Comparison of ENCODE assay signal across 20 mouse cellular contexts in the genomic region with DNA sequence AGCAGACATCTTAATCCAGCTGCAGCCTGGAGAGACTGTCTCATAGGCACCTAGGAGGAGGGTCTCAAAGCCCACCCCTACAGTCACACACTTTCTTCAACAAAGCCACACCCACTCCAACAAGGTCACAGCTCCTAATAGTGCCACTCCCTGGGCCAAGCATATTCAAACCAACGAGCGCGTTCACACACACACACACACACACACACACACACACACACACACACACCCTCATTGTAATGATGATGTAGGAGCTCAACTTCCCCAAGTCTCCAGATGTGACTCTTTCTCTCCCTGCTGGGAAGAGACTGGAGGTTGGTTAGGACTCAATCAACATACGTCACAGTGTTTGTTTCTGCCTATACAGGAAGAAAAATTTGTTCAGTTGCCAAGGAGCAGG.
DNase-seq lines count a peak whose midpoint lies in the region; ATAC-seq and TF ChIP-seq lines count a peak whose summit lies in the region.
"Had no signal": no experiment of that assay in that cellular context is flagged by ENCODE, and none has a peak within 500 bp of the region (broad histone marks: within the 10 kb centered on the region; RNA-seq: fewer than 3 reads in every experiment).

No protein-coding gene starts in this region.

- TF ChIP-seq CTCF in hindbrain, postnatal 0 days (IDR thresholded peaks at IDR 0.05; ENCODE audit: low read depth) = no peak
- no peak for TF ChIP-seq CTCF in ES-Bruce4 (IDR thresholded peaks at IDR 0.05; ENCODE audit: low read depth, low read length)

- H3K27me3 ChIP-seq in forebrain, embryonic 14.5 days (replicated peaks; ENCODE audit: control insufficient read depth, insufficient read depth, low read length) = no peaks in the 10 kb centered on the region
- no peaks in the 10 kb centered on the region for H3K27me3 ChIP-seq in forebrain, embryonic 13.5 days
- H3K27me3 ChIP-seq in hindbrain, postnatal 0 days (ENCODE audit: insufficient read depth, low read length) = no peaks in the 10 kb centered on the region
- no peaks in the 10 kb centered on the region for H3K27me3 ChIP-seq in hindbrain, embryonic 11.5 days (ENCODE audit: control insufficient read depth, insufficient read depth, low read length)
- H3K27me3 ChIP-seq in ES-Bruce4 (ENCODE audit: control insufficient read depth, insufficient read depth, low read length, poor library complexity, severe bottlenecking) = no peaks in the 10 kb centered on the region
- no peaks in the 10 kb centered on the region for H3K27me3 ChIP-seq in kidney, embryonic 16.5 days (ENCODE audit: insufficient read depth, low read length)
- H3K27me3 ChIP-seq: embryonic facial prominence, embryonic 15.5 days; heart, embryonic 12.5 days; hindbrain, embryonic 13.5 days; intestine, embryonic 15.5 days had no signal

- peaks cover 11% of the 10 kb centered on the region; the same call in 1 of the 2 replicates for H3K4me1 ChIP-seq in forebrain, embryonic 14.5 days (ENCODE audit: control insufficient read depth, insufficient read depth, low read length)
- H3K4me1 ChIP-seq in forebrain, embryonic 13.5 days = peaks cover 19% of the 10 kb centered on the region
- no peaks in the 10 kb centered on the region for H3K4me1 ChIP-seq in hindbrain, postnatal 0 days (ENCODE audit: insufficient read depth, low read length)
- no peaks in the 10 kb centered on the region for H3K4me1 ChIP-seq in hindbrain, embryonic 11.5 days (replicated peaks; ENCODE audit: control insufficient read depth, insufficient read depth, low read length)
- H3K4me1 ChIP-seq in ES-Bruce4 (ENCODE audit: control insufficient read depth, insufficient read depth, low read length) = peaks cover 7% of the 10 kb centered on the region
- H3K4me1 ChIP-seq in kidney, embryonic 16.5 days (ENCODE audit: insufficient read depth, low read length) = no peaks in the 10 kb centered on the region
- H3K4me1 ChIP-seq: embryonic facial prominence, embryonic 15.5 days; intestine, embryonic 15.5 days had no signal

- H3K4me2 ChIP-seq in forebrain, embryonic 14.5 days (ENCODE audit: low read length) = no peak overlapping the region
- H3K4me2 ChIP-seq in forebrain, embryonic 13.5 days = no peak overlapping the region
- no peak overlapping the region for H3K4me2 ChIP-seq in hindbrain, postnatal 0 days (ENCODE audit: low read depth, low read length)
- no peak overlapping the region for H3K4me2 ChIP-seq in hindbrain, embryonic 11.5 days (replicated peaks; ENCODE audit: low read depth, low read length)
- H3K4me2 ChIP-seq in kidney, embryonic 16.5 days (replicated peaks; ENCODE audit: low read depth, low read length) = no peak overlapping the region
- H3K4me2 ChIP-seq: embryonic facial prominence, embryonic 15.5 days; heart, embryonic 12.5 days; hindbrain, embryonic 13.5 days; intestine, embryonic 15.5 days had no signal

- no peak for TF ChIP-seq POLR2A in ES-Bruce4 (IDR thresholded peaks at IDR 0.05; ENCODE audit: insufficient read depth, low read length)

- WGBS in forebrain, embryonic 14.5 days = 70% methylated on average over 4 of the region's 4 CpGs
- 57% methylated on average over 4 of the region's 4 CpGs for WGBS in forebrain, embryonic 13.5 days
- 60% methylated on average over 4 of the region's 4 CpGs for WGBS in hindbrain, postnatal 0 days
- 63% methylated on average over 4 of the region's 4 CpGs for WGBS in hindbrain, embryonic 11.5 days
- 83% methylated on average over 4 of the region's 4 CpGs for WGBS in kidney, embryonic 16.5 days

- peak; percentile 97 for TF ChIP-seq EP300 in ES-Bruce4 (IDR thresholded peaks at IDR 0.05; ENCODE audit: insufficient read depth, low read depth, low read length)

- no peak overlapping the region for H3K4me3 ChIP-seq in forebrain, embryonic 14.5 days (ENCODE audit: low read depth, low read length)
- no peak overlapping the region for H3K4me3 ChIP-seq in forebrain, embryonic 13.5 days
- no peak overlapping the region for H3K4me3 ChIP-seq in hindbrain, postnatal 0 days (ENCODE audit: low read length)
- H3K4me3 ChIP-seq in hindbrain, embryonic 11.5 days (ENCODE audit: low read depth, low read length) = no peak overlapping the region
- no peak overlapping the region for H3K4me3 ChIP-seq in ES-Bruce4 (ENCODE audit: low read depth, low read length)
- no peak overlapping the region for H3K4me3 ChIP-seq in kidney, embryonic 16.5 days (ENCODE audit: low read length)
- H3K4me3 ChIP-seq: embryonic facial prominence, embryonic 15.5 days; erythroblast, embryonic 14.5 days; heart, adult 2 months; heart, embryonic 12.5 days; hindbrain, embryonic 13.5 days; intestine, embryonic 15.5 days had no signal

- no peaks in the 10 kb centered on the region for H3K36me3 ChIP-seq in forebrain, embryonic 14.5 days (ENCODE audit: control insufficient read depth, insufficient read depth, low read length)
- no peaks in the 10 kb centered on the region for H3K36me3 ChIP-seq in forebrain, embryonic 13.5 days (ENCODE audit: poor library complexity, severe bottlenecking)
- H3K36me3 ChIP-seq in hindbrain, postnatal 0 days (ENCODE audit: insufficient read depth, low read length) = no peaks in the 10 kb centered on the region
- no peaks in the 10 kb centered on the region for H3K36me3 ChIP-seq in hindbrain, embryonic 11.5 days (ENCODE audit: control insufficient read depth, insufficient read depth, low read length)
- no peaks in the 10 kb centered on the region for H3K36me3 ChIP-seq in ES-Bruce4 (ENCODE audit: control insufficient read depth, insufficient read depth, low read length, poor library complexity, severe bottlenecking)
- H3K36me3 ChIP-seq in kidney, embryonic 16.5 days (ENCODE audit: insufficient read depth, low read length) = no peaks in the 10 kb centered on the region
- H3K36me3 ChIP-seq: embryonic facial prominence, embryonic 15.5 days; G1E; heart, embryonic 12.5 days; hindbrain, embryonic 13.5 days; intestine, embryonic 15.5 days had no signal

- no peaks in the 10 kb centered on the region for H3K9me3 ChIP-seq in forebrain, embryonic 14.5 days (replicated peaks; ENCODE audit: control insufficient read depth, low read length)
- no peaks in the 10 kb centered on the region for H3K9me3 ChIP-seq in forebrain, embryonic 13.5 days (replicated peaks)
- H3K9me3 ChIP-seq in hindbrain, postnatal 0 days (ENCODE audit: low read length) = no peaks in the 10 kb centered on the region
- no peaks in the 10 kb centered on the region for H3K9me3 ChIP-seq in hindbrain, embryonic 11.5 days (ENCODE audit: control insufficient read depth, low read length)
- H3K9me3 ChIP-seq in ES-Bruce4 (replicated peaks; ENCODE audit: control insufficient read depth, insufficient read depth, low read length, poor library complexity, severe bottlenecking) = no peaks in the 10 kb centered on the region
- H3K9me3 ChIP-seq in kidney, embryonic 16.5 days (ENCODE audit: low read length) = no peaks in the 10 kb centered on the region
- H3K9me3 ChIP-seq: embryonic facial prominence, embryonic 15.5 days; G1E; heart, embryonic 12.5 days; hindbrain, embryonic 13.5 days; intestine, embryonic 15.5 days had no signal

- ATAC-seq in forebrain, embryonic 14.5 days = no peak
- no peak for ATAC-seq in forebrain, embryonic 13.5 days
- ATAC-seq in hindbrain, postnatal 0 days = peak; percentile 29; the same call in 1 of the 2 replicates
- ATAC-seq in hindbrain, embryonic 11.5 days (ENCODE audit: low FRiP score) = no peak
- no peak for ATAC-seq in kidney, embryonic 16.5 days (ENCODE audit: low FRiP score, low TSS enrichment)
- ATAC-seq: activated CD4-positive, CD25-positive, alpha-beta regulatory T cell, adult 4 months; intestine, embryonic 15.5 days had no signal

- no peak overlapping the region for H3K9ac ChIP-seq in forebrain, embryonic 14.5 days (ENCODE audit: low read length)
- no peak overlapping the region for H3K9ac ChIP-seq in forebrain, embryonic 13.5 days
- H3K9ac ChIP-seq in hindbrain, postnatal 0 days (replicated peaks; ENCODE audit: low read length) = no peak overlapping the region
- no peak overlapping the region for H3K9ac ChIP-seq in hindbrain, embryonic 11.5 days (ENCODE audit: low read depth, low read length)
- H3K9ac ChIP-seq in ES-Bruce4 (ENCODE audit: low read depth, poor library complexity, severe bottlenecking) = no peak overlapping the region
- H3K9ac ChIP-seq in kidney, embryonic 16.5 days (replicated peaks; ENCODE audit: low read length) = no peak overlapping the region
- H3K9ac ChIP-seq: embryonic facial prominence, embryonic 15.5 days; heart, embryonic 12.5 days; hindbrain, embryonic 13.5 days; intestine, embryonic 15.5 days had no signal

- no peak overlapping the region for H3K27ac ChIP-seq in forebrain, embryonic 14.5 days (ENCODE audit: low read depth, low read length)
- no peak overlapping the region for H3K27ac ChIP-seq in forebrain, embryonic 13.5 days
- H3K27ac ChIP-seq in hindbrain, postnatal 0 days = no peak overlapping the region
- H3K27ac ChIP-seq in hindbrain, embryonic 11.5 days (ENCODE audit: low read depth, low read length) = no peak overlapping the region
- peak overlapping the region; percentile 96 for H3K27ac ChIP-seq in ES-Bruce4 (ENCODE audit: insufficient read depth, low read length)
- no peak overlapping the region for H3K27ac ChIP-seq in kidney, embryonic 16.5 days (ENCODE audit: low read length)
- H3K27ac ChIP-seq: embryonic facial prominence, embryonic 15.5 days; heart, adult 2 months; hindbrain, embryonic 13.5 days; intestine, embryonic 15.5 days had no signal

- peak; percentile 11 for DNase-seq in forebrain, embryonic 14.5 days (ENCODE audit: low spot score)
- DNase-seq in hindbrain, postnatal 0 days (ENCODE audit: low spot score) = no peak
- DNase-seq in hindbrain, embryonic 11.5 days (ENCODE audit: low spot score) = no peak
- DNase-seq in R1 (ENCODE audit: low read depth, low spot score) = peak; percentile 95
- no peak for DNase-seq in layer of hippocampus, adult 8-10 months (ENCODE audit: low spot score in 2 of 2)
- DNase-seq: adrenal gland, postnatal 14 days; cerebellum, adult 2 months; heart, postnatal 4 days; kidney, adult 18-20 months had no signal

Comparison
In these comparisons a context has a peak if more than half of its experiments do, and no peak if none do; other contexts are left out.
1. DNase-seq: peak in forebrain, embryonic 14.5 days (single experiment) and R1 (single experiment); none in hindbrain, postnatal 0 days (single experiment), hindbrain, embryonic 11.5 days (single experiment) and layer of hippocampus, adult 8-10 months (0 of 2).